Mouse (Mus musculus): ENCODE results near the gene Ppp2r1b. TPM values are rescaled to one million over a fixed set of nuclear protein-coding genes. Genes with fewer than 3 reads are reported as not detected.

The Ppp2r1b gene
- polyA plus RNA-seq, 1 experiment from 2014 or later: 29.0 TPM

GRCm38 (mm10) chr9:50886870-50887269 is 41.8 kb downstream of the Ppp2r1b start:
- WGBS (ENCODE audit: insufficient replicate concordance): 100% methylated on average over 1 of the region's 1 CpGs
- TF ChIP-seq EP300 (IDR thresholded peaks at IDR 0.05; ENCODE audit: low read depth): no peak
- TF ChIP-seq CTCF (IDR thresholded peaks at IDR 0.05; ENCODE audit: low read depth): no peak
- H3K4me2 ChIP-seq (ENCODE audit: low read depth, low read length): no peak overlapping the region
- H3K9me3 ChIP-seq (ENCODE audit: low read length): no peaks in the 10 kb centered on the region
- ATAC-seq: no peak
- H3K27me3 ChIP-seq (ENCODE audit: insufficient read depth, low read length): no peaks in the 10 kb centered on the region
- no peak overlapping the region for H3K27ac ChIP-seq (ENCODE audit: low read depth)
- H3K36me3 ChIP-seq (replicated peaks; ENCODE audit: insufficient read depth, low read length): peaks cover 32% of the 10 kb centered on the region
- peaks cover 4% of the 10 kb centered on the region; the same call in 1 of the 2 replicates for H3K4me1 ChIP-seq (ENCODE audit: insufficient read depth)
- no peak for DNase-seq
- no peak overlapping the region; the same call in 1 of the 2 replicates for H3K9ac ChIP-seq (replicated peaks)
- H3K4me3 ChIP-seq (ENCODE audit: low read depth, low read length): no peak overlapping the region

- DNase-seq (no peak), ATAC-seq (no peak)
- H3K4me3 ChIP-seq (ENCODE audit: low read depth, low read length): no peak overlapping the region
- H3K4me1 ChIP-seq (ENCODE audit: insufficient read depth): peaks cover 4% of the 10 kb centered on the region; the same call in 1 of the 2 replicates
- H3K36me3 ChIP-seq (replicated peaks; ENCODE audit: insufficient read depth, low read length): peaks cover 29% of the 10 kb centered on the region
- H3K27me3 ChIP-seq (ENCODE audit: insufficient read depth, low read length): no peaks in the 10 kb centered on the region
- 77% methylated on average over 4 of the region's 4 CpGs for WGBS (ENCODE audit: insufficient replicate concordance)
- no peaks in the 10 kb centered on the region for H3K9me3 ChIP-seq (ENCODE audit: low read length)
- no peak overlapping the region for H3K9ac ChIP-seq (replicated peaks)
- H3K4me2 ChIP-seq (ENCODE audit: low read depth, low read length): no peak overlapping the region
- H3K27ac ChIP-seq (ENCODE audit: low read depth): no peak overlapping the region
- no peak for TF ChIP-seq CTCF (IDR thresholded peaks at IDR 0.05; ENCODE audit: low read depth)
- TF ChIP-seq EP300 (IDR thresholded peaks at IDR 0.05; ENCODE audit: low read depth): no peak
These were observed 42.2 kb downstream of the Ppp2r1b start for GRCm38 (mm10) chr9:50887351-50887750.

- peaks cover 22% of the 10 kb centered on the region for H3K36me3 ChIP-seq (replicated peaks; ENCODE audit: insufficient read depth, low read length)
These were observed 44.1 kb downstream of the Ppp2r1b start for GRCm38 (mm10) chr9:50889211-50889610.

DNA sequence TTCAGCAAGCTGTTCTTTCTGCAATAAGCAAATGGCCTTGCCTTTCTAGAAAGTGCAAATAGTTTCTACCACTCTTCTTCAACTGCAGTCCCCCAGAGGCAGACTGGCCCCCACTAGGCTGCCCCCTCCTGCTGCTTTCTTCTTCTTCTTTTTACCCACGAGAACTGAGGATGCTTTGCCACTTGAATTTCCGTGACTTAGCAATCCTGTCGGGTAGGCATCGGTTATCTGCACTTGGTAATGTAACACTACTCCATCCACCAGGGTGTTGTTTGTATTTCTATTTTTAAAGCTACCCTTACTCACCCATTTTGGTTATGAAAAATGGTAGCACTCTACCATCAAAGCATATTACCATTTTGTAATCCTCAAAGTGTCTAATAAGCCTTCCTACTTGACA is 44.9 kb downstream of the Ppp2r1b start:
- no peak for ATAC-seq
- Histone ChIP-seq H3K27me3 (ENCODE audit: insufficient read depth, low read length) (no peaks in the 10 kb centered on the region), H3K27ac (ENCODE audit: low read depth) (no peak overlapping the region), H3K4me1 (ENCODE audit: insufficient read depth) (peaks cover 4% of the 10 kb centered on the region; the same call in 1 of the 2 replicates), H3K9me3 (ENCODE audit: low read length) (no peaks in the 10 kb centered on the region), H3K36me3 (replicated peaks; ENCODE audit: insufficient read depth, low read length) (peaks cover 24% of the 10 kb centered on the region), H3K4me3 (ENCODE audit: low read depth, low read length) (no peak overlapping the region), H3K4me2 (ENCODE audit: low read depth, low read length) (no peak overlapping the region), H3K9ac (replicated peaks) (no peak overlapping the region)
- DNase-seq: no peak
- 81% methylated on average over 4 of the region's 4 CpGs for WGBS (ENCODE audit: insufficient replicate concordance)
- TF ChIP-seq EP300 (IDR thresholded peaks at IDR 0.05; ENCODE audit: low read depth): no peak
- no peak for TF ChIP-seq CTCF (IDR thresholded peaks at IDR 0.05; ENCODE audit: low read depth)

More at GRCm38 (mm10) chr9:50889211-50889610, 44.1 kb downstream of the Ppp2r1b start:
- Histone ChIP-seq H3K4me3 (ENCODE audit: low read depth, low read length) (no peak overlapping the region), H3K4me1 (ENCODE audit: insufficient read depth) (peaks cover 4% of the 10 kb centered on the region; the same call in 1 of the 2 replicates), H3K9ac (replicated peaks) (no peak overlapping the region), H3K27ac (ENCODE audit: low read depth) (no peak overlapping the region), H3K9me3 (ENCODE audit: low read length) (no peaks in the 10 kb centered on the region), H3K27me3 (ENCODE audit: insufficient read depth, low read length) (no peaks in the 10 kb centered on the region), H3K4me2 (ENCODE audit: low read depth, low read length) (no peak overlapping the region)
- ATAC-seq (no peak; the same call in 1 of the 2 replicates), DNase-seq (no peak)
- TF ChIP-seq EP300 (IDR thresholded peaks at IDR 0.05; ENCODE audit: low read depth): no peak
- TF ChIP-seq CTCF (IDR thresholded peaks at IDR 0.05; ENCODE audit: low read depth): no peak
- WGBS (ENCODE audit: insufficient replicate concordance): 69% methylated on average over 6 of the region's 6 CpGs

- H3K36me3 ChIP-seq (replicated peaks; ENCODE audit: insufficient read depth, low read length): peaks cover 30% of the 10 kb centered on the region
- no peak overlapping the region for H3K27ac ChIP-seq (ENCODE audit: low read depth)
- H3K9ac ChIP-seq (replicated peaks): no peak overlapping the region
- no peak overlapping the region for H3K4me2 ChIP-seq (ENCODE audit: low read depth, low read length)
- no peaks in the 10 kb centered on the region for H3K27me3 ChIP-seq (ENCODE audit: insufficient read depth, low read length)
- WGBS (ENCODE audit: insufficient replicate concordance): 55% methylated on average over 3 of the region's 3 CpGs
- H3K4me1 ChIP-seq (ENCODE audit: insufficient read depth): peaks cover 4% of the 10 kb centered on the region; the same call in 1 of the 2 replicates
- no peak for DNase-seq
- no peaks in the 10 kb centered on the region for H3K9me3 ChIP-seq (ENCODE audit: low read length)
- H3K4me3 ChIP-seq (ENCODE audit: low read depth, low read length): no peak overlapping the region
- no peak for TF ChIP-seq CTCF (IDR thresholded peaks at IDR 0.05; ENCODE audit: low read depth)
- no peak for TF ChIP-seq EP300 (IDR thresholded peaks at IDR 0.05; ENCODE audit: low read depth)
- no peak for ATAC-seq
These were observed 45.5 kb downstream of the Ppp2r1b start for GRCm38 (mm10) chr9:50890494-50891090.

DNA sequence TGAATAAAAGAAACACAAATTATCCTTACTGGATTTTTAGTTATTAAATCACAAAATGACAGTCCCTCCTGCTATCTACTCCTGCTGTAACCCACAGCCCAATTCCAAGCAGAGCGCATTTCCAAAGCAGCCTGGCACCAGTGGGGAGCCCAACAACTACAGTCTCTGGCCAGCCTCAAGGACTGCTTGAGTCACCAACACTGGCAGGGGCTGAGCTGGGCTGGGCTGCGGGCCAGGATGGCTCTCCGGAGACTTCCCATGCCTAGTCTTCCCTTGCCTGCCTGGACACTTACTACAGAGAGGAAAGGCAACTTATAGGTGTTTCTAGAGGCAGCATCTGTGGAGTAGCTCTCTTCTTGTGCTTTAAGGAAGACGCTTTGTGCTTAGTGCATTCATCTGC is 48.6 kb downstream of the Ppp2r1b start:
- Histone ChIP-seq H3K9me3 (ENCODE audit: low read length) (no peaks in the 10 kb centered on the region), H3K4me1 (ENCODE audit: insufficient read depth) (peaks cover 4% of the 10 kb centered on the region; the same call in 1 of the 2 replicates), H3K27ac (ENCODE audit: low read depth) (no peak overlapping the region), H3K4me2 (ENCODE audit: low read depth, low read length) (no peak overlapping the region), H3K4me3 (ENCODE audit: low read depth, low read length) (no peak overlapping the region), H3K27me3 (ENCODE audit: insufficient read depth, low read length) (no peaks in the 10 kb centered on the region), H3K9ac (replicated peaks) (no peak overlapping the region), H3K36me3 (replicated peaks; ENCODE audit: insufficient read depth, low read length) (peaks cover 55% of the 10 kb centered on the region)
- TF ChIP-seq EP300 (IDR thresholded peaks at IDR 0.05; ENCODE audit: low read depth) (no peak), CTCF (IDR thresholded peaks at IDR 0.05; ENCODE audit: low read depth) (no peak)
- ATAC-seq: no peak
- no peak for DNase-seq
- whole genome bisulfite sequencing (ENCODE audit: insufficient replicate concordance): 92% methylated on average over 4 of the region's 4 CpGs
